Mouse (Mus musculus) bone marrow, adult 2 months (tissue): Measurements from ENCODE around the gene Coq10b. TPM values are rescaled to one million over a fixed set of nuclear protein-coding genes. Genes with fewer than 3 reads are reported as not detected.
"Not testable (repeated sequence)": the region's sequence is repeated elsewhere in the genome, so short reads cannot be mapped to it uniquely, and the experiment has no call there.

ENCODE experiments used
- H3K27ac ChIP-seq: fragments of 200-500 bp; 2 replicates; pipeline ENCODE4 v1.5.1; 2012; ENCODE audit warnings: low read depth, mild to moderate bottlenecking, control low read depth, inconsistent platforms, low read length; ENCODE audit not compliant: control insufficient read depth, poor library complexity, insufficient read depth
- H3K4me1 ChIP-seq: fragments of 200-500 bp; 2 replicates; pipeline ENCODE4 v1.6.1; 2011; ENCODE audit warnings: low read length; ENCODE audit not compliant: control insufficient read depth, insufficient read depth
- H3K4me3 ChIP-seq: fragments of 200-500 bp; replicated peaks from 2 replicates; pipeline ENCODE3; 2011; ENCODE audit warnings: mild to moderate bottlenecking, low read depth, low read length, control low read depth; ENCODE audit not compliant: control insufficient read depth
- CTCF ChIP-seq: fragments of 200-500 bp; IDR thresholded peaks from 2 replicates; pipeline ENCODE4 v1.5.1; 2011; ENCODE audit warnings: low read length, control low read depth; ENCODE audit not compliant: control insufficient read depth, insufficient read depth
- POLR2A ChIP-seq: fragments of 200-500 bp; IDR thresholded peaks from 2 replicates; pipeline ENCODE4 v1.6.1; 2011; ENCODE audit warnings: low read depth, mild to moderate bottlenecking, control low read depth, low read length, borderline replicate concordance; ENCODE audit not compliant: control insufficient read depth
- WGBS: fragments of 180-500 bp; shearing (Covaris S2); methylation state at CpG from one replicate; pipeline ENCODE4 v1.1.7; 2018; 5-methylcytosine and 5-hydroxymethylcytosine counted together
- polyA plus RNA-seq: library from polyadenylated mRNA; stranded (reverse); fragments of >200 nt; gene quantifications from 2 replicates; pipeline ENCODE4 v1.2.4, GENCODE M21; 2011; ENCODE audit warnings: low replicate concordance; ENCODE audit not compliant: missing spikeins, insufficient read depth, insufficient read length

Gene Coq10b
- polyA plus RNA-seq = 4.1 and 9.9 TPM in 2 replicates

DNA sequence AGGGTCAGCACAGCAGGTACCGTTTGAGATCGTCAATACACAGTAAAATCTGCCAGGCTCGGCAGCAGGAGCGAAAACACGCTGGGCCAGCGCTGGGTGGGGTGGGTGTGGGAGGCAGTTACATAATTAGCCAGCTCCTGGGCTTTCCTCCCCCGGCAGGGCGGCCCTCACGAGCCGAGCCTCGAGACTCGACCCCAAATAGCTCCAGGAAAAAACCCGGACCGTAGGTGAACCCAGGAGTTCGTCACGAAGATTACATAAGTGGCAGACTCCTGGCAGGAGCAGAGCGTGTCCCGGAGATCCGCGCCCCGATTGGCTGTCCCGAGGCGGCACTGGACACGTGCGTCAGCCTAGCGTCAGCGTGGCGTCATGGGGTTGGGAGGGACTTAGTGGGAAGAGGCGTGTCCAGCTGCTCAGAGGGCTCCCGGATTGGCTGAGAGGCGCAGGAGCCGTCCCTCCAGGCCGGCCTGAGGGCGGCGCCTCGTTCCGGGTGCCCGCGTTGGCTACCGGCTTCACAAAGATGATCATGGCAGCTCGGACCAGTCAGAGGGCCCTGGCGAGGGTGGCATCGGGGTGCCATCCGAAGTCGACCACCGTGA, at the start of gene Coq10b:
Gene Coq10b, plus strand, starts transcription at position 416 of the 599 bp plus-strand sequence.
- under 1% methylated on average over 46 of the region's 46 CpGs for WGBS
- Histone ChIP-seq H3K4me1 (peaks cover 1% of the 10 kb centered on the region; the same call in 1 of the 2 replicates), H3K4me3 (peak within 1 kb of the TSS; percentile 62), H3K27ac (peak within 1 kb of the TSS; percentile 88)
- TF ChIP-seq POLR2A = peak; percentile 86
- no peak for TF ChIP-seq CTCF

DNA sequence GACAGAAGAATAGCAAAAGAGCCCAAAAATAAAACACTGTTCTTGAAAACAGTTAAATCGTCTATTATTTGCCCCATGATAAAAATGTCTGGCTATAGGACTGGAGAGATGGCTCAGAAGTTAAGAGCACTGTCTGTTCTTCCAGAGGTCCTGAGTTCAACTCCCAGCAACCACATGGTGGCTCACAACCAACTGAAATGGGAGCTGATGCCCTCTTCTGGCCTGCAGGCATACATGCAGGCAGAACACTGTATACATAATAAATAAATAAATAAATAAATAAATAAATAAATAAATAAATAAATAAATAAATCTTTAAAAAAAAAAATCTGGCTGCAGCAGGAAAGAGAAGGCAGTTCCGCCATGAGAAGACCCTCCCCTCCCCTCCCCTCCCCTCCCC, 44.3 kb upstream of the Coq10b start:
- not testable (repeated sequence) for H3K4me1 ChIP-seq, H3K4me3 ChIP-seq, H3K27ac ChIP-seq
- WGBS = 81% methylated on average over 2 of the region's 2 CpGs

DNA sequence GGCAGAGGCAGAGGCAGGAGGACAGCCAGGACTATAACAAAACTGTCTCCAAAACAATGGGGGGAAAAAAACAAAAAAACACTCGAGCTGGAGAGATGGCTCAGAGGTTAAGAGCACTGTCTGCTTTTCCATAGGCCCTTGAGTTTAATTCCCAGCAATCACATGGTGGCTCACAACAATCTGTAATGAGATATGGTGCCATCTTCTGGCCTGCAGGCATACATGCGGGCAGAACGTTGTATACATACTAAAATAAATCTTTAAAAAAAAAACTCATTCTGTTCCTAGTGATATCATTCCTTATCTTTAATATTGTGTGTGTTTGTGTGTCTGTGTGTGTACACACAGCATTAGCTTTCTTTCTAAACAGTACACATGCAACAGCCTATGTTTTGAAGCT, 40.1 kb upstream of the Coq10b start:
- H3K4me3 ChIP-seq = no peak overlapping the region
- H3K27ac ChIP-seq = no peak overlapping the region
- TF ChIP-seq POLR2A (no peak), CTCF (no peak)
- no peaks in the 10 kb centered on the region for H3K4me1 ChIP-seq
- WGBS = 38% methylated on average over 3 of the region's 3 CpGs

DNA sequence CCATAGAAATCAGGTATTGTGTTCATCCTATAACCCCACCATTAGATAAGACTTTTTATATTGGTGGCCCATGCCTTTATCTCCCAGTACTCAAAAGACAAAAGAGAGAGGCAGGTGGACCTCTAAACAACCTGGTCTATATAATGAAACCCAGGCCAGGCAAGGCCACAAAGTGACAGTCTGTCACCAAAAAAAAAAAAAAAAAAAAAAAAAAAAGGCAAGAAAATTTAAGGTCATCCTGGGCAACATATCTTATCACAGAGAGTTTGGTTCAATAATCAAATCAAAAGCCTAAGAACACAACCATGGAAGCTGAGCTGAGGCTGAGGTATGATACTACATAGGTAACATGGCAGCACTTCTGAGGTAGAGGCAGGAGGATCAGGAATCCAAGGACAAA, 30.7 kb upstream of the Coq10b start:
- no peak overlapping the region for H3K27ac ChIP-seq

DNA sequence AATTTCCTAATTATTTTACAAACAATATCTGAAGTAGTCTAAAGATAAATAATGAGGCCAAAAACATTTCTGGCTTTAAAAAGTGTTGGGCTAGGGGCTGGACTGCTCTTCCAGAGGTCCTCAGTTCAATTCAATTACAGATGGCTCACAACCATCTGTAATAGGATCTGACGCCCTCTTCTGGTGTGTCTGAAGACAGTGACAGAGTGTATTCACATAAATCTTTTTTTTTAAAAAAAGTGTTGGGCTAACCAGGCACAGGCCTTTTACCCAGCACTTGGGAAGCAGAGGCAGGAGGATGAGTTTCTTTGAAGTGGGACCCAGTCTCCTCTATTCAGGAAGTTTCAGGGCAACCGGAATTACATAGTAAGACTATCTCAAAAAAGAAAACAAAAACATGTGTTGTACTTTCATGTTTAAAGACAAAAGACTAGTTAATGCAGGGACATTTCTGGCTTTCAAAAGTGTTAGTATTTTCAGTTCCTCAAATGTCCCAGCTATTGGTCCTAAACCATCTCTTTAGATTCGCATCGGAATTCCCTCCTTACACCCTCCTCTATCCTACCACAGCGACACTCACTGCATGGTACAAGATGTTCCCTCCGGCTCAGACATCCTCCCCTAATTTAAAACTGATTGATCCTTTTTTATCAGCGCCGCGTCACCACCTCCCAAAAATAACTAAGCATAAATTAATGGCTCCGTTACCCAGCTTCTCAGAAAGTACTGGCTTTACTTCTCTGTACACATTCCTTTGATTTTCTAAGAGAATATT, 26.7 kb upstream of the Coq10b start:
- WGBS = under 1% methylated on average over 10 of the region's 10 CpGs
- Histone ChIP-seq H3K4me3 (peak overlapping the region; percentile 93), H3K27ac (peak overlapping the region; percentile 49; the same call in 1 of the 2 replicates), H3K4me1 (peaks cover 4% of the 10 kb centered on the region; the same call in 1 of the 2 replicates)
- no peak for TF ChIP-seq POLR2A
- TF ChIP-seq CTCF = no peak

More for the DNA sequence above, 30.7 kb upstream of the Coq10b start:
- TF ChIP-seq CTCF (no peak), POLR2A (no peak)
- Histone ChIP-seq H3K4me3 (no peak overlapping the region), H3K4me1 (peaks cover 1% of the 10 kb centered on the region; the same call in 1 of the 2 replicates)

DNA sequence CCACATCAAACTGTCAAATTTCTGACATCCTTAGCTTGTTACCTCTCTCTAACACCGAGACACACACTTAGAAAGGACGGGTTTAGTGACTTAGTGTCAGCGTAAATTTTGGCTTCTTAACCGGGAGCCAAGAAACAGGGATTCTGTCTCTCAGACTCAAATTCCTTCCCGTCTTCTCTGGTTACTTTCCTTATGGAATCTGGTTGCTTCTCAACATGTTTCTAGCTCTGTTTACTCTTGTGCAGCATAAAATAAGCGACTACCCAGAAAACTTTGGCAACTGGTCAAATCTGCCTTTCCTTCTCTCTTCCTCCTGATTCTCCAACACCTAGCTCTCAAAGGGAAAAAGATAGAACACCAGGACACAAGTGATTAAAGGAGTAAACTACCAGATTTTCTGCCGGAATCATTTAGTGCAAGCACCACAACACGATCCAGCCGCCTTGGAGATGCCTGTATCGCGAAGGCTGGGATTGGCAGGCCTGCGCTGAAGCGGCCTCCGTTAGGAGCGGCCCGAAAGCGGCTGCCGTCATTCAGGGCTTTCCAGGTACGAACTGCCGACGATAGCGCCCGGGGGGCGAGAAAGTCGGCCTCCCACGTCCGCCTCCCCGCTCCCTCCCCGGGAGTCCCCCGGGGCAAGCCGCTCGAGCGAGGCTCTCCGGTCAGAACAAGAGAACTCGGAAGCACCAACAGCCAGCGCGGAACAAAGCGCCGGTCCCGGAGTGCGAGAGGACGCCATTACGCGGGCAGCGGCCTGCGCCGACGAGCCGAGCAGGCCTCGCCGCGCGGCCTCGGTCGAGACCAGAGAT, 25.9 kb upstream of the Coq10b start:
- H3K4me1 ChIP-seq = peaks cover 4% of the 10 kb centered on the region; the same call in 1 of the 2 replicates
- under 1% methylated on average over 55 of the region's 55 CpGs for WGBS

DNA sequence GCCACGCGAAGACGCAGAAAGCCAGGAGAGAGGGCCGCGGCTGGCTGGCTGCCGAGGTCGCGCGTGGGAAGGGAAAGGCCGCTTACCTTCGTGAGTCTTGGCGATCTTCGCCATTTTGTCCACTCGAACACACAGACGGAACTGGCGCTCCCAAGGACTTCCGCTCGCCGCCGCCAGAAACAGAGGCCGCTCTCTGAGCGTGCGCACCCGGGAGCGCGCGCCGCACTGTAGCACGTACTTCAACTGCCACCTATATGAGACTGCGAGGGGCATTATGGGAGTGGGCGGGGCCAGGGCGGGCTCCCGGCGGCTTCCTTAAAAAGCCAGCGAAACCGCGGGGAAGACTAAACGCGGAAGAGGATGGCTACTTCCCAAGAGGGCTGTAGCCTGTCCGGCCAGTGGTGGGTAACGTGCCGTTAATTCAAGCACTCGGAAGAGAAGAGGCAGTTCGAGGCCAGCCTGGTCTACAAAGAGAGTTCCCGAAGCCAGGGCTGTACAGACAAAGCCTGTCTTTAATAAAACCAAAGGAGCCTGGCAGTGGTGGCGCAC, 25.2 kb upstream of the Coq10b start, which contains the start of gene Sf3b1:
Gene Sf3b1, minus strand, starts transcription at position 229 of the 549 bp plus-strand sequence.
- Histone ChIP-seq H3K4me3 (peak within 1 kb of the TSS; percentile 93), H3K4me1 (peaks cover 4% of the 10 kb centered on the region; the same call in 1 of the 2 replicates), H3K27ac (peak within 1 kb of the TSS; percentile 99)
- 1% methylated on average over 46 of the region's 46 CpGs for WGBS
- TF ChIP-seq POLR2A (peak; percentile 95), CTCF (no peak)

More for the DNA sequence above, 25.9 kb upstream of the Coq10b start:
- TF ChIP-seq POLR2A = no peak
- TF ChIP-seq CTCF = no peak
- peak overlapping the region; percentile 99 for H3K27ac ChIP-seq
- H3K4me3 ChIP-seq = peak overlapping the region; percentile 93
